Mouse (Mus musculus): ENCODE measurements around the gene Nmur1. TPM values are rescaled to one million over a fixed set of nuclear protein-coding genes. Genes with fewer than 3 reads are reported as not detected.
A peak's percentile ranks its signal among the peaks of the same experiment; 100 is the strongest.

Gene Nmur1
- total RNA-seq, 1 experiment from 2014 or later = not detected

DNA sequence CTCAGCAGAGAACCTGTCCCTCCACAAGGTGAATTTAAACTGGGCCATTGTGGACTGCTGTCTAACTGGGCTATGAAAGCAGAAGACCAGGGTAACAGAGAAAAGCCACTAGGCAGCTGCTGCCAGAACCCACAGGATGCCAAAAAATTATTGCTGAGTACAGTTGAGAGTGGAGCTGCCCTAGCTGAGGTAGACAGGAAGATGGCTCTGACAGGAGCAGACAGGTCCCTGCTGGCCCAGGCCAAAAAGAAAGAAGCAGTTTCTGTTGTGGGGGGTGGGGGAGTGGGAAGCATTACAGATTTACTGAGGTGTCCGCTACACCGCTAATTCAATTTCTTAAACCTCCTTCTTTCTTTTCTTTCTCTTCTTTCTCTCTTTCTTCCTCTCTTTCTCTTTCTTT is 16.6 kb downstream of the Nmur1 start:
- no peak for DNase-seq

DNA sequence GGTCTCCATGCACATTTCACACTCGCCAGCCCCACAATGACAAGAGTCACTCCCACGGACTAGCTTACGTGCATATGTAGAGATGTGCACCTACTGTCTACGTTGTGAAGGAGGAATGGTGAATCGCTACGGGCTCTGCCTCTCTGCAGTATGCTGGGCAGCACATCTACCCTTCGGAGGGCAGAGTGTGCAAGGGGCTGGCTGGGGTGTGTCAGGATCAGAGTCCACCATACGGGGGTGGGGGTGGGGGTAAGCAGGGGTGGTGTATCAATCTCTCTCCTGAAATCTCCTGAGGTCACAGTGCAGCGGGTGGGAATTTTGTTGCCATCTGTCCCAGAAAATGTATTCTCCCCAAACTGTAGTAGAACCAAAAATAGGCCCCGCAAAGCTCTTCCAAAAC is 17.5 kb downstream of the Nmur1 start:
- DNase-seq = no peak

DNA sequence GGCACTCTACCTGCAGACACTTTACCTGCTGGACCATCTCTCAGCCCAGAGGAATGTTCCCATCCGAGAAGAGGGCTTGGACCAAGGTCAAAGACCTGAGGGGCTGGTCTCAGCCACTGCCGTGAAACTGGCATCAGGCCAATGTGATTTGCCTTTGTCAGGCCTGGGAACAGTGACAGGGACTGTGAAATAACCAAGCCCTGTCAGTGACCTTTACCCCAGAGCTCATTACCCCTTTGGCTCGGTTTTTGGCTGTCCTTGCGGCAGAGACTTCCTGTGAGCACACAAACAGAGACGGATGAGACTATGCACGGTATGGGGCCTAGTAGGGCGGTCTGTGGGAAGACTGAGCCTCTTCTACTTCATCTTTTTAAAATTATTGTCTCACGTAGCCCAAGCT is 19.1 kb downstream of the Nmur1 start:
- DNase-seq = peak; percentile 64

DNA sequence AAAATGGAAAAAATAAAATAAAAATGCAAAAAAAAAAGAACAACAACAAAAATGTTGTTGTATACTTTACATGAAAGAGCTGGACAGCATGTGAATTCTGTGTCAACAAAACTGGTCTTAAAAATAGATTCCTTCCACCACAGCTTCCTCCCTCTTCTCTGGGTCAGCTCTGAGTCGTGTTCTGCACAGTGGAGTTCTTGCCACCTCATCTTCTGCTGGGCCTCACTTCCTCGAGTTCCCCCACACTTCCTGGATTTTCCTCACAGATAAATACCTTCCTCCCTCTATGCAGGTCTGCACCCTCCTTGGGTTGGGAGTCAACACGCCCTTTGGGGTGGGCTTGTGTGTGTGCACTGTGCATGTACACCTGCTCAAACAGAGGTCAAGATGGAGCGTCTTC is 19.7 kb downstream of the Nmur1 start:
- DNase-seq = no peak

DNA sequence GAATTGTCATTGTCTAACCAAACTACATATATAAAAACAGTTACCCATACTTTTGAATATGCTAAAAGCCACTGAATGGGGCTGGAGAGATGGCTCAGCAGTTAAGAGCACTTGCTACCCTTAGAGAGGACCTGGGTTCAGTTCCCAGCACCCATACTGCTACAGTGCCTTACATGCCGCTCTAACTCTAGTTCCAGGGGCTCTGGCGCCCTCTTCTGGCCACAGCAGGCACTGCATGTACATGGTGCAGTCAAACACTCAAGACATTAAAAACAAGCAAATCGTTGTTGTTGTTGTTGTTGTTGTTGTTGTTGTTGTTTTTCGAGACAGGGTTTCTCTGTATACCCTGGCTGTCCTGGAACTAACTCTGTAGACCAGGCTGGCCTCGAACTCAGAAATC is 21.2 kb downstream of the Nmur1 start:
- DNase-seq = peak; percentile 43

DNA sequence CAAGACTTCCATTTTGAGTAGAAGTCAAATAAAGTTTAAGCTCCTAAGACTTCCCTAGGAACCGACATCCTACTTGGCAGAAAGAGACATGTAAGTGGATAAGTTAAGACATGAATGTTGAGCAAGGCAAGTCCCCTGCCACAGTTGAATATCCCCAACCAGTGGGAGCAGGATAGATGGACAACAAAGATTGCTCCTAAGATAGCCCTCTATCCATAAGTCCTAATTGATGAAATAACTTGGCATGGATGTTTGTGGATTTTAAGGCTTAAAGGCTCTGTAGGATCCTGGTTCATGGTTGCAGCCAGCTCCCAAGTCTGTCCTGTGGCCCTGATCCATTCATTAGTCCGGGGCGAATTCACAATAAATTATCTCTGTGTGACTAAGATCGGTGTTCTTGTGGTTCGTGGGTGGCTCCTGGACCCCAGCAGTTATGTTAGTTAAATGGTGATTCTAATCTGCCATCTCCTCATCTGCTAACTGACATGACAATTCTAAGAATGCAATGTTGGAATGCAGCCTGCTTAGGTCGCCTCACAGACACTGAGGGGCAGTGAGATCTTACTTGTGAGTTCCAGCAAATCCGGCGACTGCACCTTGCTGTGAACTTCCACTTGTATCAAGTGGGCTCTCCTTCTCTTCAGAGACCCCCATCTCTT is 25.8 kb downstream of the Nmur1 start:
- no peak for DNase-seq

DNA sequence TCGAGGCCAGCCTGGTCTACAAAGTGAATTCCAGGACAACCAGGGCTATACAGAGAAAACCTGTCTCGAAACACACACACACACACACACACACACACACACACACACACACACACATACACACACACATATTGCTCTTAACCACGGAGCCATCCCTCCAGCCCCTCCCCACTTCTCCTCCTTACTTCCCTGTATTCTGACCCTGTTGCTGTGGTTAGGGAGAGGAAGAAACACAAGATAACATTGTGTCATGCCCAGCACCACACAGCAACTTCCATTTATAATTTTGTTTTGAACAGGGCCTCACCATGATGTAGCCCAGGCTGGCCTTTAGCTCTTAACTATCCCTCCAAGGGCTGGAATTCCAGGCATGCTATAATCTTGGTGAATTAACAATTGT is 26.7 kb downstream of the Nmur1 start:
- DNase-seq = no peak

DNA sequence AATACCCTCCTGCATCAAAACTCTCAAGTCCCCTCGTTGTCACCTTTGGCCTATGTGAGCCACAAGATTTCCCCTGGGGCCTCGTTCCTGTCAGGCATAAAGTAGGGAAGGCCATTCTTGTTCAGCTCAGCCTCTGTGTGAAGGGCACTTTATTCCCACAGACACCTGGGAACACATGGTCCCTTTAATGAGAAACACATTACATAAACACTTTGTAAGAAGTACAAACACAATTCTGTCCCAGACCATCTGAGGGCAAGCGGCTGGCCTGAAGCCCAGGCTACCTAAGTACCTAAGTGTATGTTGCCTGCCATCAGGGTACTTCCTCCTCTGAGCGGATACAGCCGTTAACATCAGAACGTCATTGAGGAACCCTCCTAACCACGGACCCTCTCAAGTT is 27.8 kb downstream of the Nmur1 start:
- no peak for DNase-seq

DNA sequence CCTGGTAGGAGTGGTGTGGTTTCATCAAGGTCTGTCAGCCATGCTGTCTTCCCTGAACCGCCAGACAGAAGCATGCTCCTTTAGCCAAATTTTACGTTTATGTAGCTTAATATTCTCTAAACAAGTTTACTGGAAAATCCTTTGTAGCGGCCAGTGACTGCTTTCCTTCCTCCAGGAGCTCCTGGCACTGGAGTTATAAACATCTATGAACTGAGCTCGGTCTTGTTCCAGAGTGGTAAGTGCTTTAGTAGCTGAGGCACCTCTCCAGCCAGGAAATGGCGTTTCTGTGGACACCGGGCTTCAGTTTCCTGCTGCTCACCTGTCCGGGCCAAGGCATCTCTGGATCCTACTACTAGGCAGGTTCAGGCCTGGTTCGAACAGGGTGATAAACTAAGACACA is 28.4 kb downstream of the Nmur1 start:
- DNase-seq = no peak

DNA sequence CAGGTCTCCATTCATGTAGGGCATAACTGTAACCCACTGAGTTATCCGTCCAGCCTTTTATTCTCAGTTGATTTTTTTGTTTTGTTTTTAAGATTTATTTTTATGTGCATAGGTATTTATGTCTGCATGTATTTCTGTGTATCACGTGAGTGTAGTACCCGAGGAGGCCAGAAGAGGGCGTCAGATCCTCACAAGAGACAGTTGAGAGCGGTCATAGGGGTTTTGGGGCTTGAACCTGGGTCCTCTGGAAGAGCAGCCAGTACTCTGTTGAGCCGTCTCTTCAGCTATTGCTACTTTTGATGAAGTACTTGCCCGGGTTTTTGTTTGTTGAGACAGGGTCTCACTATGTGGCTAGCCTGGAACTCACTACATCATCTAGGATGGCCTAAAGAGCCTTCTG is 30.1 kb downstream of the Nmur1 start:
- DNase-seq = no peak

DNA sequence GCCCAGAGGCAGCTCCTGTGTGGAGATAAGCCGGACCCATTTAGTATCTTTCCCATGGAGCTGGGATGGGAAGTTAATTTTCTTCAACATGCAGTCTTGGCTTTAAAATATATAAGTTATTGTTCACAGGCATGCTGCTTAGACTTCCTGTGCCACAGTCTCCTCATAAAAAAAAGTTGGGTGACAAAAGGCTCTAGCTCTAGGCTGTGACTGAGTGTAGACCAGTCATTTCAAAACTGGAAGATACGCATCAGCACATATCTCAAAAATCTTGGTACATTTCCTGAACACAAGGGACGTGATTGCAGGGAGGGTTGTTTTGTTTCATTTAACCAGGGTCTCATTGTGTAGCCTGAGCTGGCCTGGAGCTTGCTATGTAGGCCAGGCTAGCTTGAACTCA is 31.8 kb downstream of the Nmur1 start:
- no peak for DNase-seq

DNA sequence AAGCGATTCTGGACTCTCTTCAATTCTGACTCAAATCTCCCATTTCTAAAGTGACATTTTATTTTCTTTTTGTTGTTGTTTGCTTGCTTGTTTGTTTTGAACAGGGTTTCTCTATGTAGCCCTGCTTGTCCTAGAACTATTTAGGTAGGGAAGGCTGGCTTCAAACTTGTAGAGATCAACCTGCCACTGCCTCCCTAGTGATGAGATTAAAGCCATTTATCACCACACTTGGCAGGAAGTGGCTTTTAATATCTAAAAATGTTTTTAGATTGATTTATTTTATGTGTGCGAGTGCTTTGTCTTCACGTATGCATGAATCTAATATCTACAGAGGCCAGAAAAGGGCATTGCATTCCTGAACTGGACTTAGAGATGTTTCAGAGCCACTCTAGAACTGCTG is 32.8 kb downstream of the Nmur1 start:
- no peak for DNase-seq

DNA sequence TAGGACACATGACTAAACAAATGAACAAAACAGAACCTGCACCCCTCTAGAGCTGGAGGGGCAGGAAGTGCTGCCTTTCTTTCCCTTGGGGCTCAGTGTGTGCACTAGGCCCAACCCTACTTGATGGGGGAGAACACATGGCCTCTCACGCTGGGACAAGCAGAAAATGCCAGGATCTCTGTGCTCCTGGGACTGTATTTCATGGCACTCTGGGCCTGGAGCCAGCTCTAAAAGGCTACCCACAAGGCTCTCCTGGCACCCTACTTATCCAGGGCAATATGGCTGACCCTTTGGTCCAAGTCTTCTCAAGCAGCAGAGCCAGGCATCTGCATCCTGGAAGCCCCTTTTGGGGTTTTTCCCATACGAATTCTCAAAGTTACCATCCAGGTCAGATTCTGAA is 34.6 kb downstream of the Nmur1 start:
- peak; percentile 67 for DNase-seq

DNA sequence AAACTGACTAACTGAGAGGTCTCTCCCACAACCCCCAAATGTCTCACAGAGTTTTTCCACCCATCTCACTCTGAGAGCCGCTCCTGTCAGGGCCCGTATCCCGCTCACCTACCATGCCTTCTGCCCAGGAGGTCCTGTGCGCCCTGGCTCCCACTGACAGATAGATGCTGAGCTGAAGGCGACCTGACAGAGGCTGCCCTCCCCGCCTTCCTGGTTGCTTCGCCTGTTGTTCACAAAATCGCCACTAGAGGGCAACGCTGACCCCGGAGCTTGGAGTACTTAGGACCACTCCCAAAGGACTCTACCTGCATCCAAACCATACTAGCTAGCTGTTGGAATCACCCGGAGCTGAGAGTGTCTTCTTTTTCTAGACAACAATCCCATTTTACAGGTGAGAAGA is 36.8 kb downstream of the Nmur1 start:
- DNase-seq = peak; percentile 82

DNA sequence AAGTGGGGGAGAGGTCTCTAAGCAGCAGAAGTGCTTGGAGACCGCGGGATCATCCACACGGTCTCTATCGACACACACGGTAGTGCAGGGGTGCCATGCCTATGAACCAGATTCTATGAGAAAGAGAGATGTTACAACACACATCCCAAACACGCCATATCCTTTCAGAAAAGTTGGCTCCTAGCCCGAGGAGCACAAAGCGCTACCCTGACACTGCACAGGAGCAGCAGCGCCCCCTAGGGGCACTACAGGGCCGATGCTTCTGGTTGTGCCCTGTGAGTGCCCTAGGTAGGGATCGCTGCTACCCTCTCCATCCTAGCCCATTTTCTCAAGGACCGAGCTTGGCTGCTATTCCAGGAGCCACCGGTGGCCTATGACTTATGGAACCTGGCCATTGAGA is 45.0 kb downstream of the Nmur1 start:
- peak; percentile 91 for DNase-seq

DNA sequence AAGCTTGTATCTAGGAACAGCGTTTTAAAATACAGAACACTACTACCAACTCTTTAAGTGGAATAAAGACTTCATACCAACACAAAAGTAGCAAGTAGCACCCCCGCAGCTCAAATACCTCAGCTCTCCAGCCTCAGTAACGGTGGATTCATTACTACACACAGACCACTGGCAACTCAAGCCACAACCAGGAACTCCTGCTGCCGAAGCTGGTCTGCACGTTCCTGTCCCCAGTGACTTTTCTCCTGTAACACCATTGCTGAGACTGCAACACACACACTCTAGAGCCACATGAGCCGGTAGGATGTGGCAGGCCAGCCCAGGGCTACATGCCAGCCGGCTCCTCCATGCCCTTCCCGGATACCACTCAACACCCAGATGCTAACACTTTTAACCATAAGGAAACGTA is 46.9 kb downstream of the Nmur1 start:
- DNase-seq = peak; percentile 34

DNA sequence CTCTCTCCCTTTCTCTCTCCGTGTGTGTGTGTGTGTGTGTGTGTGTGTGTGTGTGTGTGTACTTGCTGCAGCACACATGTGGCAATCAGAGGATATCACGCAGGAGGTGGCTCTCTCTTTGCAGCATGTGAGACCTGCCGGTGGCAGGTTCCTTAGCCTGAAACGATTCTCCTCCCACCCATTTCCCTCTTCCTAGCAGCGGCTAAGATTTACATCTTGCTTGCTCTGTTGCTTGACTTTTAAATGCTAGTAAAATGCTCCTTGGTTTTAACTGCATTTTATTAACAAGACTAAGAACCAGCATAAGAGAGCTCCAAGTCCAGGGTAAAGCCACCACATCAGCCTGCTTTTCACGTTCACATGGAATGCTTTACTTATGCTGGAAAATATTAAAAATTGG is 47.4 kb downstream of the Nmur1 start:
- no peak for DNase-seq

DNA sequence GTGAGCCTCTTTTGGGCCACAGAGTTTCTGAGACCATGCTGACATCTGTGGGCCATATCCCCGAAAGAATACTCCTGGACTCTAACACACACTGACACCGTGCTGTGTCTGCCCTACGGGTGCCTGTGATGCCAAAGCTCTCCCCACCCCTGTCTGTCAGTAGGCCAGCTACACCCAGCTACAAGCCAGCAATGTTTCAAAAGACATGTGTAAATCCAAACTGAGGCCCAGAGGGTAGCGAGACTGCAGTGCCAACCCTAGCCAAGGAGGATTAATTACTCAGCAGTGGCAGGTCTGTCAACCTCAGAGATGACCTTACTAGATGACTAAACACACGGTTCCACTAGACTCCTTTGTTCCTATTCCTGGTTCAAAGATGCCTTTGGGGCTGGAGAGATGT is 49.7 kb downstream of the Nmur1 start:
- DNase-seq = peak; percentile 72

DNA sequence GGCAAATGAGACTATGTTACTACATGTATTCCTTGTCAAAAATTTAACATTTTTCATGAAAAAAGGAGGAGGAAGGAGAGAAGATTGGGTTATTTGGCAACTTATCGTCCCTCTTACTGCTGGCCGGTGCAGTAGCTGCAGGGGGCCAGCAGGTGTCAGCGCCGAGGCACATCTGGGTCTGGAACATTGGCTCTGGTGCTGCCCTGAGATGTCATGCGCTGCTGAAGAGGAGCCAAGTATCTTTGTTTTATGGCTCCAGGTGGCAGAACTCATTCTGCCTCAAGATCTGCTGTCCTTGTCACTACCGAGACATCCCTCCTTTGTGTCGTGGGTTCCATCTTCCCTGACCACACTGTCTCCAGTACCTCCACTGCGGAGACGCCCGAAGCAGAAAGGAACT is 54.0 kb downstream of the Nmur1 start:
- DNase-seq = peak; percentile 82

DNA sequence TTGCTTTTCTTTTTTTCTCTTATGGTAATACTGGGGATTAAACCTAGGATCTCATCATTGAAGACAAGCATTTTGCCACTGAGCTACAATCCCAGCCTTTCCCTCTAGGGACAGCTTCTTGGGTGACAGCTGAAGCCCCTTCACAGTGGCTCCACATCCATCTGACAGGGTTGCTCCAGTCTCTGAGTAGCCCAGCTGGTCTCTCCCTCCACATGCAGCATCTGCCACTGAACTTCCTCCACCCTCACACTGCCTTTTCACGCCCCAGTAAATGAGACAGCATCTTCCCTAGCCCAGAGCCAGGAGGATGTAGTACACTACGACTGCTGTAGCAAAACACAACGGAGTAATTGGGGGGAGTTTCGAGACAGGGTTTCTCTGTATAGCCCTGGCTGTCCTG is 57.9 kb downstream of the Nmur1 start:
- DNase-seq = no peak

DNA sequence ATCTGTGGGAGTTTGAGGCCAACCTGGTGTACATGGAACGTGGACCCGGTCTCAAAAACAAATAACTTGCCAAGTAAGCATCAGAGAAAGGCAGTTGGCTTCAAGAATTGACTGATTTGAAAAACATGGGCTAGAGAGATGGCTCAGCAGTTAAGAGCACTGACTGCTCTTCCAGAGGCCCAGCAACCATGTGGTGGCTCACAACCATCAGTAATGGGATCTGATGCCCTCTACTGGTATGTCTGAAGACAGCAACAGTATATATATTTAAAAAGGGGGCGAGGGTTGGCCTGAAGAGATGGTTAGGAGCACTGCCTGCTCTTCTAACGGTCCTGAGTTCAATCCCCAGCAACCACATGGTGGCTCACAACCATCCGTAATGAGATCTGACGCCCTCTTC is 62.4 kb downstream of the Nmur1 start:
- no peak for DNase-seq

DNA sequence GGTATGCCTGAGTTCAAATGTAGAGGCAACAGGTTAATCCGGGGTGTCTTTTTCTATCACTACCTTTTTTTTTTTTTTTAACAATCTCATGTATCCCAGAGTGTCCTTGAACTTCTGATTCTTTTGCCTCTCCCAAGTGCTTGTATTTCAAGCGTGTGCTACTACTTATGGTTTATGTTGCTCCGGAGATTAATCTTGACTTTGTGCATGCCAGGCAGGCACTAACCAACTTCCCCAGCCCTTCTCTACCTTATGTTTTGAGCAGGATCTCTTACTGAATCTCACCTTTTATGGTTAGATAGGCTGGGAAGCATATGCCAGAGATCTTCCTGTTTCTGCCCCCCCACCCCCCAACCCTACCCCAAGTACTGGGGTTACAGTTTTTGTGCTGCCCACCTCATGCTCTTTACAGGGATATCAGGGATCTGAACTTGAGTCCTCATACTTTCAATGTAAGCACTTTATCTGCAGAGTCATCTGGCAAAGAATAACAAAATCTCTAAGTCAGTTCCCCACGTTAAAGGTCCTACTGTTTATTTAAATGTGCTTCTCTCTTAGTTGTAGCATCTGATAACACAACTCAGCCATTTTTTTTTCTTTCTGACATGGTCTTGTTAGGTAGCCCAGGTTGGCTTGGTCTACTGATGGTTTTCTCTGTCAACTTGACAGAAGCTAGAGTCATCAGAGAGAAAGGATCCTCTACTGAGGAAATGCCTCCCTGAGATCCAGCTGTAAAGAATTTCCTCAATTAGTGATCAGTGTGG is 64.0 kb downstream of the Nmur1 start:
- no peak for DNase-seq

DNA sequence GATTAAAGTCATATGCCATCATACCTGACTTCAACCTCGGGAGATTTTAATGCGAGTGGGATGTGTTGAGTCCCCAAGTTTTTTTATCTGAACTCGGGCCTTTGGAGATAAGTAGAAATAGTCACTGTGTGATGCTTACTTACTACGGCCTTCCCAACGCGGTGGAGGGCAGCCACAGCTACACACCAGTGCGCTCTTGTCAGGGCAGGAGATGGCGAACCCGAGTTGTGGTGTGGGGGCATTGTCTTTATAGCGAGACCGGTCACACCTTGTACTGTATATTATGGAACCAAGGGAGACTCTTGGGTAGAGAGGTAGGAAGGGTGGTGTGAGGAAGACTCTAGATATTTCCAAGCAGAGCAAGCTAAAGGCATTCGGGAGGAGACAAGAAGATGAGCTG is 65.6 kb downstream of the Nmur1 start:
- DNase-seq = no peak

DNA sequence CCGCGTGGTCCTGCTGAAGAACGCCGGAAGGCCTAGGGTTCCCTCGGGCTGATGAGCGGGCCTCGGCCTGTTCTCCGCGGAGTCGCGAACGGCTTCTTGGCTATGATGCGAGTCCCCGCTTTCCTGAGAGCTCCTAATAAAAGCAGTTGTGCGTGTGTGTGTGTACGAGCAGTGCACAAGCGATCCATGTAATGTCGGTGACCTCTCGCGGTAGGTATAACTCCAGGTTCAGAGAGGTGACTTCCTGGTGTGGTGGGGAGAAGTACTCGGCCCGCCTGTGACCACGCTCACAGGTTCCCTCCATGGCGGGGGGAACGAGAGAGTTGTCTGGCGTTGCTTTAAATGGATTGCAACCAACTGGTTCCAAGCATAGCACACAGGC is 66.2 kb downstream of the Nmur1 start:
- peak; percentile 52 for DNase-seq

Measured in adrenal gland, postnatal 14 days (tissue).